Mouse (Mus musculus): ENCODE measurements around the gene Zkscan4. TPM values are rescaled to one million over a fixed set of nuclear protein-coding genes. Genes with fewer than 3 reads are reported as not detected.
"Not testable (repeated sequence)": the region's sequence is repeated elsewhere in the genome, so short reads cannot be mapped to it uniquely, and the experiment has no call there.

Zkscan4 gene
- polyA plus RNA-seq, 1 experiment from 2014 or later, result 4.2 TPM

DNA sequence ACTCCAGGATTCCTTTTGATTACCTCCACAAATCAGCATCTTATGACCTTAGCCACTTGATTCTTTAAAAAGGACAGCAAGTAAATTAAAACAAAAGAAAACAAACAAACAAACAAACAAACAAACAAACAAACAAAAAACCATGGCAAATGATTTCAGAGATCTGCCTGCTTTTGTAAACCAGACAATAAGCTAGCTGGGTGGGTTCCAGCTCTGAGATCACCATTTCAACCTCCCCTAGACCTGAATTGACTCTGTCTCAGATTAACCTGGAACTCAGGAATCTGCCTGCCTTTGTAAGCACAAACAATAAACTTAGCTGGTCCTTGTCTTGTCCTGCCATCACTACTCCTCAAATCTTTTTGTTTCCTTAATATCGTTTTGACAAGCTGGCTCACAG is 8.2 kb downstream of the Zkscan4 start:
- 97% methylated on average over 1 of the region's 1 CpGs for WGBS
- H3K4me2 ChIP-seq (ENCODE audit: low read depth, low read length), result no peak overlapping the region

DNA sequence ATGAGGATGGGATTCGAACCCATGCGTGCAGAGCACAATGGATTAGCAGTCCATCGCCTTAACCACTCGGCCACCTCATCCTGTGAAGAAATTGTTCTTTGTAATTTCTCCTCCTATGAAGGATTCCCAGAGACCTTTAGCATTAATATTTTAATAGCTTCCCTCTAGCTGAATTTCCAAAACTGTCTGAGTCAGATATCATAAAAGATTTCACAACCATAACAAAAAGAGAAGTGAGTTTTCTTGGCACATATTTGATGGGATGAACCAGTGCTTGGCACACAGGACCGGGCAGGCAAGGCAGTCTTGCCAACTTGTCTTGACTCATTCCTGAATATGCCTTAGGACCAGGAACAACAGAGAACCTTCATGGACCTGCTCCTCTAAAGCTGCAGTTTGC is 14.1 kb downstream of the Zkscan4 start:
- 93% methylated on average over 5 of the region's 5 CpGs for WGBS
- no peak overlapping the region for H3K9ac ChIP-seq (replicated peaks; ENCODE audit: low read length)

More for the DNA sequence above, 8.2 kb downstream of the Zkscan4 start:
- Histone ChIP-seq H3K4me1 (ENCODE audit: control insufficient read depth, insufficient read depth, low read length) (no peaks in the 10 kb centered on the region), H3K4me3 (ENCODE audit: low read depth, low read length) (no peak overlapping the region), H3K27ac (replicated peaks; ENCODE audit: low read depth, low read length) (no peak overlapping the region), H3K9ac (replicated peaks; ENCODE audit: low read length) (no peak overlapping the region), H3K9me3 (replicated peaks; ENCODE audit: control insufficient read depth, low read length) (no peaks in the 10 kb centered on the region), H3K36me3 (replicated peaks; ENCODE audit: control insufficient read depth, insufficient read depth, low read depth, low read length) (no peaks in the 10 kb centered on the region), H3K27me3 (ENCODE audit: control insufficient read depth, insufficient read depth, low read length) (no peaks in the 10 kb centered on the region)
- ATAC-seq (replicated peaks; ENCODE audit: insufficient number of reproducible peaks, low FRiP score, low TSS enrichment, low read depth) (no peak), DNase-seq (ENCODE audit: low spot score) (no peak)

GRCm38 (mm10) chr13:21495080-21495479 is 16.4 kb downstream of the Zkscan4 start, which contains the start of gene AK157302:
Gene AK157302, plus strand, starts transcription at chr13:21495223.
- no peaks in the 10 kb centered on the region for H3K27me3 ChIP-seq (ENCODE audit: control insufficient read depth, insufficient read depth, low read length)
- H3K4me3 ChIP-seq (ENCODE audit: low read depth, low read length), result no peak within 1 kb of the TSS
- 89% methylated on average over 21 of the region's 21 CpGs for WGBS
- H3K9ac ChIP-seq (replicated peaks; ENCODE audit: low read length), result no peak within 1 kb of the TSS
- DNase-seq (ENCODE audit: low spot score) (no peak), ATAC-seq (replicated peaks; ENCODE audit: insufficient number of reproducible peaks, low FRiP score, low TSS enrichment, low read depth) (no peak)
- H3K27ac ChIP-seq (replicated peaks; ENCODE audit: low read depth, low read length), result no peak within 1 kb of the TSS
- no peaks in the 10 kb centered on the region for H3K9me3 ChIP-seq (replicated peaks; ENCODE audit: control insufficient read depth, low read length)
- H3K36me3 ChIP-seq (replicated peaks; ENCODE audit: control insufficient read depth, insufficient read depth, low read depth, low read length), result no peaks in the 10 kb centered on the region
- H3K4me2 ChIP-seq (ENCODE audit: low read depth, low read length), result no peak within 1 kb of the TSS
- no peaks in the 10 kb centered on the region for H3K4me1 ChIP-seq (ENCODE audit: control insufficient read depth, insufficient read depth, low read length)

More for the DNA sequence above, 14.1 kb downstream of the Zkscan4 start:
- Histone ChIP-seq H3K4me2 (ENCODE audit: low read depth, low read length) (no peak overlapping the region), H3K4me1 (ENCODE audit: control insufficient read depth, insufficient read depth, low read length) (no peaks in the 10 kb centered on the region), H3K36me3 (replicated peaks; ENCODE audit: control insufficient read depth, insufficient read depth, low read depth, low read length) (no peaks in the 10 kb centered on the region), H3K9me3 (replicated peaks; ENCODE audit: control insufficient read depth, low read length) (no peaks in the 10 kb centered on the region), H3K27me3 (ENCODE audit: control insufficient read depth, insufficient read depth, low read length) (no peaks in the 10 kb centered on the region), H3K27ac (replicated peaks; ENCODE audit: low read depth, low read length) (no peak overlapping the region), H3K4me3 (ENCODE audit: low read depth, low read length) (no peak overlapping the region)
- no peak for ATAC-seq (replicated peaks; ENCODE audit: insufficient number of reproducible peaks, low FRiP score, low TSS enrichment, low read depth)
- DNase-seq (ENCODE audit: low spot score), result no peak

DNA sequence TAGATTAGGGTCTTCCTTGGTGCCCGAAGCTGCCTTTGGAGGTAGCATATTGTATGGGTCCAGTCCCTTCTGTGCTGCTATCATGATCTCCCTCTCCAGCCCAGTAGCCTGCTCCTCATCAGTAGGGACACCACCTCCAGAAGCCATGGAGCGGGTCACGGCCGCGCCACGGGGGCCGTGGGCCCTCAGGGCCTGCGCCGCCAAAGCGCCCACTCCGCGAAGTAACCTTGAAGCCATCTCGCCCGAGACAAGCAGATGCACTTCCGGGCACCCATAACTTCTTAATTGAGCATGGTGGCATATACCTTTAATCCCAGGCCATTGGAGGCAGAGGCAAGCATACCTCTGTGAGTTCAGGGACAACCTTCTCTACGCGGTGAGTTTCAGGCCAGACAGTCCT is 22.5 kb downstream of the Zkscan4 start, which contains the start of gene Gm11273:
Gene Gm11273, minus strand, starts transcription at position 237 of the 400 bp plus-strand sequence.
- not testable (repeated sequence) for H3K9me3 ChIP-seq (replicated peaks; ENCODE audit: control insufficient read depth, low read length); H3K9ac ChIP-seq (replicated peaks; ENCODE audit: low read length); H3K4me1 ChIP-seq (ENCODE audit: control insufficient read depth, insufficient read depth, low read length); H3K4me3 ChIP-seq (ENCODE audit: low read depth, low read length); H3K4me2 ChIP-seq (ENCODE audit: low read depth, low read length); H3K27me3 ChIP-seq (ENCODE audit: control insufficient read depth, insufficient read depth, low read length); H3K36me3 ChIP-seq (replicated peaks; ENCODE audit: control insufficient read depth, insufficient read depth, low read depth, low read length); ATAC-seq (replicated peaks; ENCODE audit: insufficient number of reproducible peaks, low FRiP score, low TSS enrichment, low read depth); H3K27ac ChIP-seq (replicated peaks; ENCODE audit: low read depth, low read length); DNase-seq (ENCODE audit: low spot score)
- WGBS, result 92% methylated on average over 16 of the region's 17 CpGs

GRCm38 (mm10) chr13:21502296-21502695 is 23.6 kb downstream of the Zkscan4 start:
- Histone ChIP-seq H3K27ac (replicated peaks; ENCODE audit: low read depth, low read length) (no peak overlapping the region), H3K4me2 (ENCODE audit: low read depth, low read length) (no peak overlapping the region), H3K27me3 (ENCODE audit: control insufficient read depth, insufficient read depth, low read length) (no peaks in the 10 kb centered on the region), H3K4me3 (ENCODE audit: low read depth, low read length) (no peak overlapping the region), H3K36me3 (replicated peaks; ENCODE audit: control insufficient read depth, insufficient read depth, low read depth, low read length) (no peaks in the 10 kb centered on the region), H3K9ac (replicated peaks; ENCODE audit: low read length) (no peak overlapping the region), H3K4me1 (ENCODE audit: control insufficient read depth, insufficient read depth, low read length) (no peaks in the 10 kb centered on the region), H3K9me3 (replicated peaks; ENCODE audit: control insufficient read depth, low read length) (no peaks in the 10 kb centered on the region)
- DNase-seq (ENCODE audit: low spot score) (no peak), ATAC-seq (replicated peaks; ENCODE audit: insufficient number of reproducible peaks, low FRiP score, low TSS enrichment, low read depth) (no peak)
- WGBS, result 82% methylated on average over 5 of the region's 5 CpGs

GRCm38 (mm10) chr13:21506221-21506649 is 27.5 kb downstream of the Zkscan4 start:
- no peaks in the 10 kb centered on the region for H3K27me3 ChIP-seq (ENCODE audit: control insufficient read depth, insufficient read depth, low read length)
- H3K4me1 ChIP-seq (ENCODE audit: control insufficient read depth, insufficient read depth, low read length), result no peaks in the 10 kb centered on the region
- ATAC-seq (replicated peaks; ENCODE audit: insufficient number of reproducible peaks, low FRiP score, low TSS enrichment, low read depth) (peak; percentile 100), DNase-seq (ENCODE audit: low spot score) (peak; percentile 90)
- peak overlapping the region; percentile 42 for H3K4me2 ChIP-seq (ENCODE audit: low read depth, low read length)
- peak overlapping the region; percentile 67 for H3K4me3 ChIP-seq (ENCODE audit: low read depth, low read length)
- WGBS, result under 1% methylated on average over 21 of the region's 21 CpGs
- H3K27ac ChIP-seq (replicated peaks; ENCODE audit: low read depth, low read length), result peak overlapping the region; percentile 59; the same call in 1 of the 2 replicates
- H3K9ac ChIP-seq (replicated peaks; ENCODE audit: low read length), result peak overlapping the region; percentile 72
- no peaks in the 10 kb centered on the region for H3K36me3 ChIP-seq (replicated peaks; ENCODE audit: control insufficient read depth, insufficient read depth, low read depth, low read length)
- H3K9me3 ChIP-seq (replicated peaks; ENCODE audit: control insufficient read depth, low read length), result no peaks in the 10 kb centered on the region

- Histone ChIP-seq H3K9me3 (replicated peaks; ENCODE audit: control insufficient read depth, low read length) (no peaks in the 10 kb centered on the region), H3K9ac (replicated peaks; ENCODE audit: low read length) (no peak overlapping the region), H3K4me3 (ENCODE audit: low read depth, low read length) (no peak overlapping the region; the same call in 1 of the 2 replicates), H3K4me2 (ENCODE audit: low read depth, low read length) (0 out of 2 replicates have a peak overlapping the region, but pooled peaks have one; percentile 24), H3K36me3 (replicated peaks; ENCODE audit: control insufficient read depth, insufficient read depth, low read depth, low read length) (no peaks in the 10 kb centered on the region), H3K27me3 (ENCODE audit: control insufficient read depth, insufficient read depth, low read length) (no peaks in the 10 kb centered on the region), H3K27ac (replicated peaks; ENCODE audit: low read depth, low read length) (no peak overlapping the region), H3K4me1 (ENCODE audit: control insufficient read depth, insufficient read depth, low read length) (no peaks in the 10 kb centered on the region)
- DNase-seq (ENCODE audit: low spot score) (peak; percentile 22), ATAC-seq (replicated peaks; ENCODE audit: insufficient number of reproducible peaks, low FRiP score, low TSS enrichment, low read depth) (no peak)
- WGBS, result 52% methylated on average over 7 of the region's 7 CpGs
Measured at GRCm38 (mm10) chr13:21530136-21530535, 51.4 kb downstream of the Zkscan4 start.

- peak within 1 kb of the TSS; percentile 94 for H3K27ac ChIP-seq (replicated peaks; ENCODE audit: low read depth, low read length)
- DNase-seq (ENCODE audit: low spot score), result peak; percentile 90
- H3K4me1 ChIP-seq (ENCODE audit: control insufficient read depth, insufficient read depth, low read length), result no peaks in the 10 kb centered on the region
- WGBS, result 0% methylated on average over 37 of the region's 39 CpGs
- peak within 1 kb of the TSS; percentile 99 for H3K9ac ChIP-seq (replicated peaks; ENCODE audit: low read length)
- H3K4me3 ChIP-seq (ENCODE audit: low read depth, low read length), result peak within 1 kb of the TSS; percentile 85
- H3K36me3 ChIP-seq (replicated peaks; ENCODE audit: control insufficient read depth, insufficient read depth, low read depth, low read length), result no peaks in the 10 kb centered on the region
- ATAC-seq (replicated peaks; ENCODE audit: insufficient number of reproducible peaks, low FRiP score, low TSS enrichment, low read depth), result peak; percentile 97
- no peaks in the 10 kb centered on the region for H3K9me3 ChIP-seq (replicated peaks; ENCODE audit: control insufficient read depth, low read length)
- no peaks in the 10 kb centered on the region for H3K27me3 ChIP-seq (ENCODE audit: control insufficient read depth, insufficient read depth, low read length)
- peak within 1 kb of the TSS; percentile 64 for H3K4me2 ChIP-seq (ENCODE audit: low read depth, low read length)
Measured at GRCm38 (mm10) chr13:21530781-21531201, 52.1 kb downstream of the Zkscan4 start, which contains the start of gene Zkscan8. Gene Zkscan8, minus strand, starts transcription at chr13:21531120.

Measured in embryonic facial prominence, embryonic 11.5 days (tissue).